Mouse (Mus musculus) bone marrow, adult 2 months (tissue): ENCODE measurements at regions not wholly inside any gene's neighbourhood (a gene's known extent, or its start where the extent isn't known, plus 50 kb on each side); places are given as distances from the start of the nearest gene placed in this dataset.

ENCODE experiments used
- CTCF ChIP-seq: fragments of 200-500 bp; IDR thresholded peaks from 2 replicates; pipeline ENCODE4 v1.5.1; 2011; ENCODE audit warnings: low read length, control low read depth; ENCODE audit not compliant: control insufficient read depth, insufficient read depth
- POLR2A ChIP-seq: fragments of 200-500 bp; IDR thresholded peaks from 2 replicates; pipeline ENCODE4 v1.6.1; 2011; ENCODE audit warnings: low read depth, mild to moderate bottlenecking, control low read depth, low read length, borderline replicate concordance; ENCODE audit not compliant: control insufficient read depth

- TF ChIP-seq CTCF (no peak), POLR2A (no peak)
Observed at GRCm38 (mm10) chr2:169431516-169431915, 156.0 kb downstream of the Gm11011 start.
